Mouse (Mus musculus) midbrain, postnatal 0 days (tissue): ENCODE data around the gene Cnih2. TPM values are rescaled to one million over a fixed set of nuclear protein-coding genes. Genes with fewer than 3 reads are reported as not detected.

Experiments
- ATAC-seq: fragments of 200-750 bp; cut with Nextera tagmentation; 2 replicates; pipeline ENCODE4 v1.8.0; 2017; ENCODE audit warnings: moderate number of reproducible peaks, mild to moderate bottlenecking, moderate TSS enrichment, moderate library complexity; ENCODE audit not compliant: low FRiP score
- DNase-seq: peaks from one replicate; pipeline ENCODE4 v3.0.0-alpha.2; 2015; ENCODE audit warnings: low spot score
- H3K27ac ChIP-seq: fragments of 300-500 bp; sonication (generic); 2 replicates; pipeline ENCODE4 v1.5.1; 2014; ENCODE audit warnings: low read depth, mild to moderate bottlenecking, low read length, mixed read lengths
- H3K27me3 ChIP-seq: fragments of 300-500 bp; sonication (generic); 2 replicates; pipeline ENCODE4 v1.6.1; 2014; ENCODE audit warnings: low read length, control low read depth, mixed read lengths; ENCODE audit not compliant: insufficient read depth
- H3K36me3 ChIP-seq: fragments of 300-500 bp; sonication (generic); 2 replicates; pipeline ENCODE4 v1.6.1; 2014; ENCODE audit warnings: low read length, control low read depth, mixed read lengths; ENCODE audit not compliant: insufficient read depth
- H3K4me1 ChIP-seq: fragments of 300-500 bp; sonication (generic); 2 replicates; pipeline ENCODE4 v1.6.1; 2014; ENCODE audit warnings: mild to moderate bottlenecking, control low read depth, antibody characterized with exemption, low read length, mixed read lengths; ENCODE audit not compliant: insufficient read depth
- H3K4me2 ChIP-seq: fragments of 300-500 bp; sonication (generic); 2 replicates; pipeline ENCODE4 v1.6.1; 2014; ENCODE audit warnings: low read depth, mild to moderate bottlenecking, low read length, mixed read lengths; ENCODE audit not compliant: poor library complexity, severe bottlenecking
- H3K4me3 ChIP-seq: fragments of 300-500 bp; sonication (generic); 2 replicates; pipeline ENCODE4 v1.5.1; 2014; ENCODE audit warnings: low read depth, mild to moderate bottlenecking, low read length, moderate library complexity
- H3K9ac ChIP-seq: fragments of 300-500 bp; sonication (generic); replicated peaks from 2 replicates; pipeline ENCODE4 v1.6.1; 2014; ENCODE audit warnings: mild to moderate bottlenecking, low read length, moderate library complexity, mixed read lengths; ENCODE audit not compliant: poor library complexity, severe bottlenecking
- H3K9me3 ChIP-seq: fragments of 300-500 bp; sonication (generic); 2 replicates; pipeline ENCODE4 v1.6.1; 2016; ENCODE audit warnings: low read length, control low read depth
- CTCF ChIP-seq: IDR thresholded peaks from 2 replicates; pipeline ENCODE4 v1.5.1; 2016; ENCODE audit warnings: antibody characterized with exemption, mild to moderate bottlenecking
- WGBS: fragments of 180-500 bp; shearing (Covaris S2); extraction: QIAGEN DNeasy Blood & Tissue Kit; methylation state at CpG from one replicate; pipeline ENCODE4 v1.1.7; 2014; 5-methylcytosine and 5-hydroxymethylcytosine counted together
- polyA plus RNA-seq: library from polyadenylated mRNA; unstranded; fragments of >200 nt; fragmentation: Nextera tagmentation; extraction: Ambion mirVana; gene quantifications from 2 replicates; pipeline ENCODE4 v1.2.1, GENCODE M21; 2015
- total RNA-seq: library from RNA; depleted of rRNA; stranded (reverse); fragments of >200 nt; gene quantifications from 2 replicates; pipeline ENCODE4 v1.2.3, GENCODE M21; 2014

Cnih2 gene
- total and polyA plus RNA-seq, 2 experiments from 2014 or later = 553 to 753 TPM

DNA sequence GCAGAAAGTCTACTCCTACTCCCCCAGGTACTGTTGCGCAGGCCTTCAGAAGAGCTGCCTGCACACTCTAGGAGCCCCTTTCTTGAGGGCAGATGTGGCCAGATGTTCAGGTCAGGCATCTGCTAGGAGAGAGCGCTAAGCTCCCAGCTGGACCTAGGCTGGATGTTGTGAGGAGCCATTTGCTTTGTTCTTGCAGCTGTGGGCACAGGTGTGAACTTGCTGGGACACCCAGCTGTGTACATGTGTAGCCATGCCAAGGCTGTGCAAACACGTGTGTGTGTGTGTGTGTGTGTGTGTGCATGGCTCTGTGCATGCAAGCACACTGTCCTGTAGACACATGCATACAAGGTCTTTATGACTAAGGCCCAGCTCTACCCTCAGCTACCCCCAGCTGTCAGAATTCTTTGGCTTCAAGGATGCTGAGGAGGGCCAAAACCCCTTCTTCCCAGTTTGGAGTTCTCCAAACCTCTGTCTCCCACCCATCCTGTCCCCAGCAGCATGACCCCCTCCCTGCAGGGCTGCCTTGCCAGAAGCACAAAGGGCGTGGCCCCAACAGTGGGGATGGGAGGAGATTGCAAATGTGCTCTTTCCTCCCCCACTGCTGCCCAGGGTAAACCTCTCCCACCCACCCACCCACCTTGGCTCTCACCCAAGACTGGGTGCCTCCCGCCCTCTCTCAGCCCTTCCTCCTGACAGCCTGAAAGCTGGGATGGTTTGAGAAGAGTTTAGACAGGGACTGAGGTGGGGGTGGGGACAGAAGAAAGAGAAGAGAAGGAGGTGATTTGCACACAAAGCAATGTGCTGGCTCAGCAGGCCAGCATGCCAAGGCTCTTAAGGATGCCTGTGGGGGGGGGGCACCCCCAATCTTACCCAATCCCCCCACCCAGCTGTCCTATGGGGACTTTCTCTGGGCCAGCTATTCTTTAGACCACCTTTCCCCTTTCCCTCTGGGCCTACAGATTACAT is 37.7 kb downstream of the Cnih2 start:
- no peak for ATAC-seq
- no peaks in the 10 kb centered on the region for H3K4me1 ChIP-seq
- 56% methylated on average over 4 of the region's 5 CpGs for WGBS
- H3K27me3 ChIP-seq = no peaks in the 10 kb centered on the region
- no peak overlapping the region for H3K27ac ChIP-seq
- no peaks in the 10 kb centered on the region for H3K9me3 ChIP-seq
- no peak overlapping the region for H3K4me2 ChIP-seq
- no peaks in the 10 kb centered on the region for H3K36me3 ChIP-seq
- TF ChIP-seq CTCF = no peak
- H3K9ac ChIP-seq = no peak overlapping the region
- H3K4me3 ChIP-seq = no peak overlapping the region
- DNase-seq = no peak

DNA sequence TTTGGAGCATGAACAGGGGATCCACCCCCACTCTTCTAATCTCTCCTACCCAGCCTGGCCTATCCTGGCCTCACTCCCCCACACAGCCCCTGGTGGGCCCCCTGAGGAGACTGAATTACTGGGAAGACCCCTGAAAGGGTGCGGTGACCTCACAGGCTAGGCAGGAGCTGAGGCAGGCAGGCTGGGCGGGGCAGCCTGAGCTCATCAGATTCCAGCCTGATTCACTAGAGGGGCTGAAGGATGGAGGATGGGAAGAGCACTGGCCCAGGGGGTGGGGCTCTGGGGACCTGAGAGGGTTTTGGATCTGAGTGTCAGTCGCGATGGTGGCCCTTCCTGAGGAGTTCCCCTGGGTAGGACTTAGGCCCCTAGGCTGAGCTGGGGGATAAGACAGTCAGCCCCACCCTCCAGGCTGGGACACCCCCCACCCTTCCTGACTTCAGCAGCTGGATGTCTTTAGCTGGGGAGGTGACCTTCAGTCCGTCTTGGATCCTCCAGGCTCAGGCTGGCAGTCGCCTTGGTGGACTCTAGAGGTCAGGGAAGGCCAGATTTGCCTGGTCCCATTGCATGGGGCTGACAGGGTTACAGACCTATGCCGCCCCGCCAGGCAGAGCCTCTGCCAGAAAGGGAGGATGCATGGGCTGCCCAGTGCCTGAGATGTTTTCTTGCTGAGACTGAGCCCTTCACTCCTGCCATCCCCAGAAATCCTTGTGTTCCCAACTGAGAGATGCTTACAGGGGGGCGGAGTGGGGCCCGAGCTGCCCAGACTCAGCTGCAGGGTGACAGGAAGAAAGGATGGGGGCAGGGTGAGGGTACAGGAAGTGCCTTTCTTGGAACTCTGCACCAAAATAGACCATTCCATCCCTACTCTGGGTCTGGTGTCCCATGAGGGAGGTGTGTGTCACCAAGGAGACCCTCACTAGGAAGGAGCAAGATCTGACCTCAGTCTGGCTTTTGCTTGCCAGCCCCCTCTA is 39.2 kb downstream of the Cnih2 start:
- H3K9ac ChIP-seq = no peak overlapping the region
- H3K4me2 ChIP-seq = no peak overlapping the region
- no peak overlapping the region for H3K27ac ChIP-seq
- 22% methylated on average over 10 of the region's 10 CpGs for WGBS
- no peaks in the 10 kb centered on the region for H3K36me3 ChIP-seq
- H3K9me3 ChIP-seq = no peaks in the 10 kb centered on the region
- DNase-seq = no peak
- ATAC-seq = 0 out of 2 replicates have a peak, but pooled peaks have one; percentile 15
- H3K4me1 ChIP-seq = no peaks in the 10 kb centered on the region
- H3K27me3 ChIP-seq = no peaks in the 10 kb centered on the region
- H3K4me3 ChIP-seq = no peak overlapping the region
- no peak for TF ChIP-seq CTCF

DNA sequence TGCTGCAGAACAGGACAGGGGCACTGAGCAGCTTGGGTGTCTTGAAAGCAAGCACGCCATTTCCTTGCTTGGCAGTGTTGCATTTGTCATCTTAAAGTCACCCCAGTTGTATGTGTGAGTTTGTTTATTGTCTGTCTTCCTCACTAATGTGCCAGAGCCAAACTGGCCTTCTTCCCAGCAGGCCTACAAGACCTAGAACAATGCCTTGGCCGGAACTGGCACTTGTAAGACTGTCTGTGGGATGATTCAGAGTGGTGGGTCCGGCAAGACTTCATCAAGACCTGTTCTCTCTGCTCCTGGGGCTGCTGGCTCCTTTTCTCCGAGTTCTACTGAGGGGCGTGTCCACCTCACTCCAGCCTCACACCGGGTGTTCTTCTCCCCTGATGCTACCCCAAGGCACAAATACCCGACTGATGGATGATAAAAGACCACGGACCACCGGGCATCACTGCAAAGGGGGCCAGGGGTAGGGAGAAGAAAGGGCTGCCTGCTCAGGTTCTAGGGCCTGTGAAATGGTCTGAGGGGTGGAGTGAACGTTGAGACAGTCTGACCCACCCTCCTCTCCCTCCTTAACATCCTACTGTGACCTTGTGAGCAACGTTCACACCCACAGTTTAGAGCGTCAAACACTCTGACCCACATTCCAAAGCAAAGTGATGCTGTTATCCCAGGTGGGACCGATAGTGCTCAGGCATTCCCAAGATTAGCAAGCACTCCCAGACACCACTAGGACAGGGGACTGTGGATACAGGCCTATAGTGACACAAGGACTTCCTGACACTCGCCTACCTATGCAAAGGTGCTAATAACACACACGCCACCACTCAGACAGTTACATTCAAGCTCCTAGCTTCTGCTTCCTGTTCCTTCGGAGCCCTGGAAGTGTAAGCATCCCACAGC is 40.2 kb downstream of the Cnih2 start:
- no peak overlapping the region for H3K27ac ChIP-seq
- H3K9me3 ChIP-seq = no peaks in the 10 kb centered on the region
- no peak for TF ChIP-seq CTCF
- peaks cover 6% of the 10 kb centered on the region; the same call in 1 of the 2 replicates for H3K27me3 ChIP-seq
- H3K4me3 ChIP-seq = no peak overlapping the region
- no peak overlapping the region for H3K4me2 ChIP-seq
- no peaks in the 10 kb centered on the region for H3K4me1 ChIP-seq
- WGBS = 27% methylated on average over 16 of the region's 16 CpGs
- ATAC-seq (no peak), DNase-seq (no peak)
- no peaks in the 10 kb centered on the region for H3K36me3 ChIP-seq
- no peak overlapping the region for H3K9ac ChIP-seq

DNA sequence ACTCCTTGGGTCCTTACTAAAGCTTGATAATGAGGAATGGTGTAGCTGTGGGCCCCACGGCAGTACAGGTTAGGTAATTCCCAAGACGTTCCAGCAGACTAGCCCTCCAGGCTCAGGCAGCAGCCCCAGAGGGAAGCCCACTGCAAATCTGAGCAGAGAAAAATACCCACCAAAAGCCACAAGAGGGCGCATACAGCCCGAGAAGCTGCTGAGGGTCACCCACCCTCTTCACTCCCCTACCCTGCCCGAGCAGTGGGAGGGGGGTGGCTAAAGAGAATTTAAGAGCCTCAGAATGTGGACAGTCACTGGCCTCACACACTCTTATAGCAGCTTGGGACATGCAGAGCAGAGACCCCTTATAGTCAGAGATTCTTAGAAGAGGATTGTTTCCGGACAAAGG is 42.1 kb downstream of the Cnih2 start:
- no peak overlapping the region for H3K27ac ChIP-seq
- H3K4me2 ChIP-seq = no peak overlapping the region
- no peaks in the 10 kb centered on the region for H3K36me3 ChIP-seq
- no peak overlapping the region for H3K4me3 ChIP-seq
- ATAC-seq (peak; percentile 50; the same call in 1 of the 2 replicates), DNase-seq (peak; percentile 60)
- peak; percentile 82 for TF ChIP-seq CTCF
- H3K9me3 ChIP-seq = no peaks in the 10 kb centered on the region
- 11% methylated on average over 6 of the region's 6 CpGs for WGBS
- H3K27me3 ChIP-seq = peaks cover 20% of the 10 kb centered on the region; the same call in 1 of the 2 replicates
- no peaks in the 10 kb centered on the region for H3K4me1 ChIP-seq
- H3K9ac ChIP-seq = no peak overlapping the region

DNA sequence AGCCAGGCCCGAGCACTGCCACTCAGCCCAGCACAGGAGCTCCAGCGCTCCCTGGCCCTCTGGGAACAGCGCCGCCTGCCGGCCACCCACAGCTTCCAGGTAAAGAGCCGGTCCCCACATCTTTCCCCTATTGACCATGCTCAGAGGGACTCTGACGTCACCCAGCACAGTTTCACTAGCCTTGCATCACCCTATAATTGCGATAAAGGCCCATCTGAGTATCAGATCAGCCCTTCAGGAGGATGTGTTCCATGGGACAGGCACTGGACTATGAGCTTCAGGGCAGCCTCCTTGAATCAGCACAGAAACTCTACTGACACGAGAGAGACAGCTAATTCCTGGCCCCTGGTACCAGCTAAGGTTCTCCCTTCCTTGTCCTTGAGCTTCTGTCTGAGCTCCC is 44.4 kb downstream of the Cnih2 start:
- Histone ChIP-seq H3K4me3 (no peak overlapping the region), H3K9me3 (no peaks in the 10 kb centered on the region), H3K4me1 (peaks cover 3% of the 10 kb centered on the region), H3K9ac (no peak overlapping the region), H3K36me3 (peaks cover 9% of the 10 kb centered on the region), H3K27me3 (peaks cover 23% of the 10 kb centered on the region; the same call in 1 of the 2 replicates), H3K4me2 (no peak overlapping the region), H3K27ac (no peak overlapping the region)
- WGBS = 18% methylated on average over 9 of the region's 9 CpGs
- peak; percentile 70 for TF ChIP-seq CTCF
- ATAC-seq = no peak
- no peak for DNase-seq
